Mouse (Mus musculus): Measurements from ENCODE around the gene Gm20388. TPM values are rescaled to one million over a fixed set of nuclear protein-coding genes. Genes with fewer than 3 reads are reported as not detected.

The Gm20388 gene
- total RNA-seq, 2 experiments from 2014 or later: 10.3 to 10.6 TPM

- intact Hi-C loops (cut with DNase I): no loop called here
- no peak for DNase-seq (ENCODE audit: low spot score in 2 of 2)
Observed at GRCm38 (mm10) chr8:120851411-120851810, 940.8 kb downstream of the Gm20388 start.

DNA sequence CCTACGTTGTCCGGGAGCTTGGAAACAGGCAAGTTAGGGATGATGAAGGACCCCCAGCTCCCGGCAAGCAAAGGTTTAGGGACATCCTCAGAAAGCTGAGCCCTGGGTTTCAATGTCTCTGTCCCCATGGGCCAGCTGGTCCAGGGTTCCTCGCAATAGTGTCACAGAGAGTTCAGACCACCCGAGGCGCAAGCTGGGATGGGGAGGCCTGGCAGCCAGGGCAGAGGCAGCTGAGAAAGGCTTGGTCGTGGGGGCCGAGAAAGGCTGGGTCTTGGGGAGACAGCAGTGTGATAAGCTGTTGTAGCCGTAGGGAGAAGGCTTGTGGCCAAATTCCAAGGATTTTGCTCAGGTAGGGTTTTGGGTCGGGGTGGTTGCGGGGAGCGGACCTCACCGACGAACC, 949.2 kb downstream of the Gm20388 start:
- intact Hi-C loops (cut with DNase I): no loop called here
- DNase-seq (ENCODE audit: low spot score in 2 of 2): no peak

DNA sequence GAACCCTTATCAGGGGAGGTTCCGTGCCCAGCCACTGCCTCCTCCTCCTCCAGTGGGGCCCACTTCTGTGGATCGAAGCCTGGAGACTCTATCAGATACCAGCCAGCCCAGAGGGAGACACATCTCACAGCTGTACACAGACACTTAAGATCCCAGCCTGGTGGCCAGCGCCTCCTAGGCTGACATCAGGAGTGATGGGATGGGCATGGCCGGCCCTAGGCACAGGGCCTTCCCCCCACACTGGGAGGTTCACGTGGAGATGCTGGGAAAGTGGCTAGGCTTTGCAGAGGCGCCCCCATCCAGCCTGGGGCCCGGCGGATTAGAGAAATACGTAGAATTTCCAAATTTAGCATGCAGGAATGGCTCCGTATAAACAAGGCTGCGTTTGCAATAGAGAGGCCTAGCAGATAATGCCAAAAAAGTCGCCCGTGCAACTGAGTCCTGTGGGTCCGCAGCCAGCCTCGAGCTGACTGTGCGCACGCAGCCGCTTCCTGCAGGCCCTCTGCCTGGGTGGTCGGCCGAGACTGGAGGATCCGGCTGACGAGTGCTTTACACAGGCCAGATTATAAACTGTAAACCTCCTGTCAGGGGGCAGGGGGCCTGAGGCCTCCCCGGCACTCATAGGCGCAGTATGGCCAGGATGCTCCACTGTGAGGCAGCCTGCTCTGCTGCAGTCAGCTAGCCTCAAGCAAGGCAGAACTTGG, 949.9 kb downstream of the Gm20388 start:
- intact Hi-C loops (cut with DNase I): no loop called here
- no peak for DNase-seq (ENCODE audit: low spot score in 2 of 2)

DNA sequence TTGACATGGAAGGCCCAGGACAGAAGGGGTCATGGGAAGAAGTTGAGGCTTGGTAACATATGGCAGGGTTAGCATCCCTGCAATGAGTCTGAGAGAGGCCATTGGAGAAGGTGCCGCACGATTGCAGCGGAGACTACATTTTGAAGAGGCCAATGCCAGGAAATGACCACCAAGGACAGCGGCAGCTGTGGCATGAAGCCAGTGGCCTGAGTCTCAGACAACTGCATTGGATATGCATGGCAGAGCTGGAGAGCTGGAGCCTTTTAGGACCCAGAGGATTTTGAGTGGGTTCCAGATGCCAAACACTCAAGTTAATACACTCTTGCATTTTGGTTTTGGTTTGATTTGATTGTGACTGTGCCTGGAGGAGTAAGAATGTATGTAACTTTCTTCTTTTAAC, 953.0 kb downstream of the Gm20388 start:
- intact Hi-C loops (cut with DNase I): no loop called here
- no peak for DNase-seq (ENCODE audit: low spot score in 2 of 2)

- no peak for DNase-seq (ENCODE audit: low spot score in 2 of 2)
- intact Hi-C loops (cut with DNase I): no loop called here
Observed at GRCm38 (mm10) chr8:120867386-120867785, 956.7 kb downstream of the Gm20388 start.

- DNase-seq (ENCODE audit: low spot score in 2 of 2): no peak
- intact Hi-C loops (cut with DNase I): no loop called here
Observed at GRCm38 (mm10) chr8:120872661-120873060, 962.0 kb downstream of the Gm20388 start.

DNA sequence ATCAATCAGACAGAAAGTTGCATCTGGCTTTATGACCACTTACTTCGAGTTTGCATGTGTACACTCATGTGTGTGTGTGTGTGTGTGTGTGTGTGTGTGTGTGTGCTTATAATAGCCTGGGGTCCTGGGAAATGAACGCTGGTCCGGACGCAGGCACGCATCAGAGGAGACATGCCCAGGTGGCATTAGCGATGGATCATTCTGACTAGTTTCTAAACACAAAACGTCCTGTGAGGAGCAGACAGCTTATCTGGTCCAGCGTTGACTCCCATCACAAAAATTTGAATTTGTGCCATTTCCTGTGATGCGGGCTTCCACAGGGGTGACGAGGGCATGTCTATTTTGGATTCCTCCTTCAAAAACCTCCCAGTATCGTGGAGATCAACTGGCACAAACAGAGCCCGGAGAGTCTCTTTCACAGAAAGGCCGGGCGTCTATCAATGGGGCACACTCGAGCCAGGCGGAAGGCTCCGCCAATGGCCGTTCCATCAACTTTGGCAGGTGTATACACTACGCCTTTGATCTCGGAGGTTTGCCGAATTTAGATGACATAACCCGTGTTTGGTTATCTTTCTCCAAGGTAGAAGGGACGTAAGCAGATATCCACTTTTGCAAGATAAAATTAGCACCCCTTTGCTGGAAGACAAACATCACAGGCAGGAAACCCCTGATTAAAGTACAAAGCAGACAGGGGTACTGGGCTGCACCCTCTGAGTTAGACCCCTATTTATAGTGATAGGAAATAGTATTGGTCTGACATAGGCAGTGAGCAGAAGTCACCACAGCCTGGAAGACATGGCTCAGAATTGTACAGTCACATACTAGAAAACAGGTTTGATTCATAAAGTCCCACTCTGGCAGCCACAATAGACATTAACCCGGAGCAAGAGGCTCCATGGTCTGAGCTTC, 965.6 kb downstream of the Gm20388 start:
- DNase-seq (ENCODE audit: low spot score in 2 of 2): no peak
- intact Hi-C loops (cut with DNase I): no loop called here

- intact Hi-C loops (cut with DNase I): no loop called here
- DNase-seq (ENCODE audit: low spot score in 2 of 2): no peak
Observed at GRCm38 (mm10) chr8:120877005-120877404, 966.4 kb downstream of the Gm20388 start.

DNA sequence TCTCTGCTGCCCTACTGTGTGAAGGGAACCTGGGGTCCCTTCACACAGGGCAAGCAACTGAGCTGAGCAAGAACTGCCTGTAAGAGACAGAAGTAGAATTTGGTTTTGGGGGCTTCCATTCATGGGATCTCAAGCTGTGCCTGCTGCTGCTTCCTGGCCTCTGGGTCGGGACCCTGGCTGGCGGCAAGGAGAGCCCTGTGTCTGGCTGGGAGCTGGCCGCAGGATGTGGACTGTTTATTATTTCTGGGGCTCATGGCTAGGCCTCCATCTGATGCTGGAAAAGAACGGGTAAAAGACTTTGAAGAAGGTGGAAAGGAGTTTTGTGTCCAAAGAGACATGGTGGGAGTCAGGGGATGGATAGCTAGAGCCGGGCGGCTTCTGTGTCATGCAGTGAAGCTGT, 969.3 kb downstream of the Gm20388 start:
- no peak for DNase-seq (ENCODE audit: low spot score in 2 of 2)
- intact Hi-C loops (cut with DNase I): no loop called here

DNA sequence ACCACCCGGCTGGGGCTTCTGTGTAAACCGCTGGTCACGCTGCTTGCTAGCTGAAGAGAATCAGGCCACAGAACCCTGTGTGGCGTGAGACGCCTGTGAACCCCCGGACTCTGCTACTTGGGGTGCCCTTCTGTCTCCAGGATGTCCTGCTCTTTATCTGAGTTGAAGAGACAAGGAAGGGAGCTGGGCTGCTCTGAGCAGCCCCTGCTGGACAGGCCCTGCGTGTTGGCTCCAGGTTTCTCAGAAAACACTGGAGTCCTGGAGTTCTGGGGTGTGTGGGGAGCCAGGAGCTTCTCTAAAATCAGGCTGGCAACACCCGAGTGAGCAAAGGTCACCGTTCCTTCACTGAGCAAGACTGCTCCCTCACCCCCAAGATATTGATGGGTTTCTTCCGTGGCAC, 971.0 kb downstream of the Gm20388 start:
- intact Hi-C loops (cut with DNase I): no loop called here

GRCm38 (mm10) chr8:120882657-120883056, 972.0 kb downstream of the Gm20388 start:
- no peak for DNase-seq (ENCODE audit: low spot score in 2 of 2)
- intact Hi-C loops (cut with DNase I): no loop called here

More for the DNA sequence above, 971.0 kb downstream of the Gm20388 start:
- no peak for DNase-seq (ENCODE audit: low spot score in 2 of 2)

GRCm38 (mm10) chr8:120883369-120883768, 972.7 kb downstream of the Gm20388 start:
- intact Hi-C loops (cut with DNase I): no loop called here
- no peak for DNase-seq (ENCODE audit: low spot score in 2 of 2)

DNA sequence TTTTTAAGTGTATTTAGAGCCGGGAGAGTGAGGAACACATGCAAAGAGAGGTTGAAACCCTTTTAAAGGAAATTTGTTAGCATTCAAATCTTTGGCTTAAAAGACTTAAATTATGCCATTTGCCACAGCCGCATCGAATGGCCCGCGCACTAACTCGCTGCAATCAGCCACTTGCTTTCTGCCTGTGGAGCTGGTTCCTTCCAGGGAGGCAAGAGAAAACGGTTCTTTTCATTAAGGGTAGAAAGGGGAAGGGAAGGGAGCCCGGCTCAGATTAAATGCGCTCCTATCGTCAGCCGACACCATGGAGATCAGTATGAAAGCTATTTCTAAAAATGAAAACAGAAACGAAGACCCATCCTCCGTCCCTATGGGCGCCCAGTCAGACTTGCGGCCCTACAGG, 973.2 kb downstream of the Gm20388 start:
- intact Hi-C loops (cut with DNase I): no loop called here
- no peak for DNase-seq (ENCODE audit: low spot score in 2 of 2)

GRCm38 (mm10) chr8:120884881-120885280, 974.2 kb downstream of the Gm20388 start:
- no peak for DNase-seq (ENCODE audit: low spot score in 2 of 2)
- intact Hi-C loops (cut with DNase I): loop anchor here (5.0 kb wide), 1 partner anchor 197 kb away; the partner anchor contains the start of gene Foxf1

- intact Hi-C loops (cut with DNase I): loop anchor here (5.0 kb wide), 1 partner anchor 195 kb away; the partner anchor contains the start of gene Foxf1
- DNase-seq (ENCODE audit: low spot score in 2 of 2): no peak
Observed at GRCm38 (mm10) chr8:120887254-120887653, 976.6 kb downstream of the Gm20388 start.

GRCm38 (mm10) chr8:120888005-120888404, 977.4 kb downstream of the Gm20388 start:
- no peak for DNase-seq (ENCODE audit: low spot score in 2 of 2)
- intact Hi-C loops (cut with DNase I): loop anchor here (5.0 kb wide), 1 partner anchor 194 kb away; the partner anchor contains the start of gene Foxf1

DNA sequence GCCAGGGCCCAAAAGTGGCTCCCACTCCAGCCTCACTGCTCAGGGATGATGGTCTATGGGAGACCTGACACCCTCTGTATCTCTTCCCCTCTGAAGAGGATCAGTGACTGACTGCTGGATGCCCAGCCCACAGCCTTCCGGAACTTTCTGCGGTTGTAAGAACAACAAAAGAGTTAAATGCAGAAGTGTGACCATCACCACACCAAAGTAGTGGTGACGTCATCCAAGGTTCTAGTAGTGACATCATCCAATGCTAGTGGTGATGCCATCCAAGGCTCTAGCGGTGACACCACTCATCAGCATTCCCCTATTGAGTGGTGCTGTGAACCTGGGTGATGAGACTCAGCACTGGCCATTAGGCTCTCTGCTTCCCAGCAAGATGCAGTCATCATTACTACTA, 978.5 kb downstream of the Gm20388 start:
- DNase-seq (ENCODE audit: low spot score in 2 of 2): no peak
- intact Hi-C loops (cut with DNase I): loop anchor here (5.0 kb wide), 1 partner anchor 193 kb away; the partner anchor contains the start of gene Foxf1

DNA sequence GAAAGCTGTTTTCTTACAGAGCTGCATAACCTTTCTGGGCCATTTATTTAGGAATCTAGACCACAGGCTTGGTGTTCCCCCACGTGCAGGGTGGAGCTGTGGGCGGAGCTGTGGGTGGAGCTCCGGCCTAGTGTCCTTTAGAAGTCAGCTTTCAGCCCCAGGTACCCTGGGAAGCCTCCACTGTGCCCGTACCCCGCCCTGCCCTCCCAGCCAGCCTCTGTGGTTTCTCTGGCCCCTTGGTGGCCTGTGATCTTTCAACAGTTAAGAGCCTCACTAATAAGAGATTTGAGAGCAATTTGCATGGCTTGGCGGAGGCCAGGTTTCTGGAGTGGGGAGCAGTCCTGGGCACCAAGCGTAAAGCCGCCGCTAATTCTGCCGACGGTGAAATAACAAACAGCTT, 979.4 kb downstream of the Gm20388 start:
- intact Hi-C loops (cut with DNase I): no loop called here
- no peak for DNase-seq (ENCODE audit: low spot score in 2 of 2)

GRCm38 (mm10) chr8:120895009-120895408, 984.4 kb downstream of the Gm20388 start:
- no peak for DNase-seq (ENCODE audit: low spot score in 2 of 2)

DNA sequence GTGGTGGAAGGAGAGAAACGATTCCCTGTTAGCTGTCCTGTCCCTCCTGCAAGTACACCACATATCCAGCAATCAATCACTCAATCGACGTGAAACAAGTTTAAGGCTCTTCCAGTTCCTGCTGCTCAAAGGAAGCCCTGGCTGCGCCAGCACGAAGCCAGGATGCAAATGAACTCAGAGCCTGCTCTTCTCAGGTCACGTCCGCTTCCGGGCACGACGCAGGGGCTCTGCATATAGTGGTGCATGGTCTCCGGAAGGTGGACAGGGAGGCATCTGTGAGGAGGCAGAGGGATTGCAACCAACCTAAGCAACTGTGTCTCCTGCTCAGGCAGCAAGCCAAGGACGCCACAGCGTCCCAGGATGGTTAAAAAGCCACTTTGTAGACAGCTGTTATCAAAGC, 985.0 kb downstream of the Gm20388 start:
- intact Hi-C loops (cut with DNase I): no loop called here
- no peak for DNase-seq (ENCODE audit: low spot score in 2 of 2)

More at GRCm38 (mm10) chr8:120895009-120895408, 984.4 kb downstream of the Gm20388 start:
- intact Hi-C loops (cut with DNase I): no loop called here

- intact Hi-C loops (cut with DNase I): no loop called here
- DNase-seq (ENCODE audit: low spot score in 2 of 2): no peak
Observed at GRCm38 (mm10) chr8:120896203-120896602, 985.6 kb downstream of the Gm20388 start.
